Mouse (Mus musculus): ENCODE results near the gene Lsp1. TPM values are rescaled to one million over a fixed set of nuclear protein-coding genes. Genes with fewer than 3 reads are reported as not detected.

The Lsp1 gene
- total RNA-seq (2014; rRNA removed) = 5.7 and 7.9 TPM in 2 replicates
- 5.5 and 6.4 TPM in 2 replicates for polyA plus RNA-seq (2015; fragmentation: Nextera tagmentation; extraction: Ambion mirVana)

DNA sequence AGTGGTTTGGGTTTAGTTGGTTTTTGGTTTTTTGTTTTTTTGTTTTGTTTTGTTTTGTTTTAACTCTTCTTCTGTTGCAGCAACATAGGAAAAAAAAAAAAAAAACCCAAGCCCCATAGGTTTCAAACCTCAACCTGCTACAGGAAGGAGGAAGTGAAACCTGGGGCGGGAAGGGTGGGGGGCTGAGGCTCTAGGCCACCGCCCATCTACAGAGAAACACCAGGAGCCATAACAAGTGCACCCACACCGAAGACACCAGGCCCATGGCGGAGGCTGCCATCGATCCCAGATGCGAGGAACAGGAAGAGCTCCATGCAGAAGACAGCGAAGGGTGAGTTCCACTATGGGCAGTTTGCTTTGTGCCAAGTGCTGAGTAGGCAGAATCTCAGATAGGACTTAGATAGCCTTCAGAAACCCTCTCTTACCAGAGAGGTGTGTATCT lies at the start of gene Lsp1:
Lsp1 (plus strand) TSS at position 174 of the 442 bp plus-strand sequence.
- DNase-seq = no peak
- no peak for TF ChIP-seq CTCF (IDR thresholded peaks at IDR 0.05; ENCODE audit: low read depth)
- no peak for ATAC-seq
- no peaks in the 10 kb centered on the region for H3K36me3 ChIP-seq (ENCODE audit: insufficient read depth)
- H3K27me3 ChIP-seq (ENCODE audit: insufficient read depth, low read length) = no peaks in the 10 kb centered on the region
- H3K27ac ChIP-seq (ENCODE audit: low read depth, low read length) = no peak within 1 kb of the TSS
- H3K9ac ChIP-seq = no peak within 1 kb of the TSS
- WGBS = 95% methylated on average over 7 of the region's 7 CpGs
- H3K9me3 ChIP-seq (ENCODE audit: low read length) = no peaks in the 10 kb centered on the region
- H3K4me1 ChIP-seq (ENCODE audit: insufficient read depth) = peaks cover 13% of the 10 kb centered on the region; the same call in 1 of the 2 replicates
- H3K4me2 ChIP-seq (ENCODE audit: low read depth) = no peak within 1 kb of the TSS
- no peak within 1 kb of the TSS for H3K4me3 ChIP-seq (ENCODE audit: low read depth, low read length)

DNA sequence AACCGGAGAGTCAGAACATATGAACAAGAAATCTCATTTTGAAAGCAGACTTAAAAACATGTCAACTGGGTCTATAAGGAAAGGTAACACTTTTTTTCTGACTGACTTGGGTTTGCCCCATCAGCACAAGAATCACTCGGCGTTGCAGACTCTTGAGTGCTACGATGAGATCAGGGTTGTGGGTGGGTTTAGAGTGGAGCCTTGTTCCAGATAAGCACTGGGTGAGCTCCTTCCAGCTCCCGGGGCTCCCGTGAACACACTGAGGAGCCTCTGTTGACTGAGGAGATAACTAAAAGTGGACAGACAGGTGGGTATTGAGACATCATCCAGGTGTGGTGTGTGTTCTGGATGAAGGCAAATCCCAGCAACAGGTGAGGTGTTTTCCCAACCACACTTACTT lies 47.3 kb upstream of the Lsp1 start:
- WGBS = 92% methylated on average over 6 of the region's 6 CpGs
- Histone ChIP-seq H3K4me2 (ENCODE audit: low read depth) (no peak overlapping the region), H3K27me3 (ENCODE audit: insufficient read depth, low read length) (no peaks in the 10 kb centered on the region), H3K4me1 (ENCODE audit: insufficient read depth) (no peaks in the 10 kb centered on the region), H3K27ac (ENCODE audit: low read depth, low read length) (no peak overlapping the region), H3K9ac (no peak overlapping the region), H3K4me3 (ENCODE audit: low read depth, low read length) (no peak overlapping the region), H3K36me3 (ENCODE audit: insufficient read depth) (no peaks in the 10 kb centered on the region), H3K9me3 (ENCODE audit: low read length) (no peaks in the 10 kb centered on the region)
- no peak for TF ChIP-seq CTCF (IDR thresholded peaks at IDR 0.05; ENCODE audit: low read depth)
- ATAC-seq = no peak
- no peak for DNase-seq

DNA sequence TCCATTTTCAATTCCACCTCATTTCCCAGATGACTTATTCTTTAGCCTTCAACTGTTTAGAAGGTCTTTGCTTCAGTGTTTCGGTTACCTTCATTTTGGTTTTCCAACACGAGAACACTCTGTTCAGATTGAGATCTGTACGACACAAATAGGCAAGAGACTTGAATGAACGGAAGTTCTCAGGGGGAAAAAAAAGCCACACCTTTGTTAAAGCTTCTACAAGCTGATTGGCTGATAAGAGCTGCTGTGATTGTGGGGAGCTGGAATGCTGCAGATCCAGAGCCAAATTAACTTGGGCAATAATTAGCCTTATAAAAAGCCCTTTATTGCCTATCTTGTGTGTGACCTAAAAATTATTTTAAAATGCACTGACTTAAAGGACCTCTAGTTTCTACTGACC lies 45.3 kb upstream of the Lsp1 start:
- ATAC-seq (no peak), DNase-seq (no peak)
- Histone ChIP-seq H3K27me3 (ENCODE audit: insufficient read depth, low read length) (no peaks in the 10 kb centered on the region), H3K4me2 (ENCODE audit: low read depth) (no peak overlapping the region), H3K36me3 (ENCODE audit: insufficient read depth) (no peaks in the 10 kb centered on the region), H3K27ac (ENCODE audit: low read depth, low read length) (no peak overlapping the region), H3K9ac (no peak overlapping the region), H3K4me1 (ENCODE audit: insufficient read depth) (no peaks in the 10 kb centered on the region), H3K9me3 (ENCODE audit: low read length) (no peaks in the 10 kb centered on the region), H3K4me3 (ENCODE audit: low read depth, low read length) (no peak overlapping the region)
- no peak for TF ChIP-seq CTCF (IDR thresholded peaks at IDR 0.05; ENCODE audit: low read depth)
- WGBS = 43% methylated on average over 4 of the region's 4 CpGs

DNA sequence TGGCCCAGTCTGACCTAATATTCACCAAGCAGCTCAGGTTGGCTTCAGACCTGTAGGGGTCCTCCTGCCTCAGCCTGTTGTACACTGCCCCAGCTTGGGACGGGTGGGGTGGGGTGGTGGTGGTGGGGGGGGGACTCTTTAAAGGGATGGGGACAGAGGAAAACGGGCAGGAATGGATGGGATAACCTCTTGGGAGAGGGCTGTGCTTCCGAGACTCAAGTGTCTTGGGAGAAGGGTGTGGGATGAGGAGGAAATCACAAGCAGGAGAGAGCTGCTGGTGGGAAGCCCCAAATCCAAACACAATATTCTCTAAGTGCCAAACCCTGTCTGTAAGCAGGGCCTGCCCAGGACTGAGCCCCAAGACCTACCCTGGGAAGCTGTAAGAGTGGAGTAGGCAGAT lies 44.4 kb upstream of the Lsp1 start:
- no peak overlapping the region for H3K9ac ChIP-seq
- no peak overlapping the region for H3K27ac ChIP-seq (ENCODE audit: low read depth, low read length)
- H3K4me3 ChIP-seq (ENCODE audit: low read depth, low read length) = no peak overlapping the region
- H3K9me3 ChIP-seq (ENCODE audit: low read length) = no peaks in the 10 kb centered on the region
- H3K27me3 ChIP-seq (ENCODE audit: insufficient read depth, low read length) = no peaks in the 10 kb centered on the region
- no peak overlapping the region for H3K4me2 ChIP-seq (ENCODE audit: low read depth)
- no peaks in the 10 kb centered on the region for H3K36me3 ChIP-seq (ENCODE audit: insufficient read depth)
- no peak for DNase-seq
- no peak for ATAC-seq
- WGBS = 83% methylated on average over 3 of the region's 3 CpGs
- no peak for TF ChIP-seq CTCF (IDR thresholded peaks at IDR 0.05; ENCODE audit: low read depth)
- no peaks in the 10 kb centered on the region for H3K4me1 ChIP-seq (ENCODE audit: insufficient read depth)

DNA sequence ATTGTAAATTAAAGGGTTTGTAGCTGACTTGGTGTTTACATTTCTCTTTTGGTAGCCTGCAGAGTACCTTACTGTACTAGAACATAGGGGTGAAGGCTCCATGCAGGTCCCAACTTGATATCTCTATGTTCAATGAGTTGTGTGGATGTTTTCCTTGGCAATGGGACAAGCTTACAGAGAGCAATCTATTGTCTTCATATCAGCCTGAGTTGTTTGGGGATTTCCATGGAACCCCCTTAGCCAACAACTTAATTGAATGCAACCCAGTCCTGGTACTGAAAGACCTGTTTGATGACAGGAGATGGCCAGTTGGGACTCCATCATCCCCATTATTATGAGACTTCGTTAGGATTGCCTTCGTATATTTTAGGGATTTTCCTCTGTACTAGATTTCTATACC lies 42.6 kb upstream of the Lsp1 start:
- TF ChIP-seq CTCF (IDR thresholded peaks at IDR 0.05; ENCODE audit: low read depth) = no peak
- no peaks in the 10 kb centered on the region for H3K4me1 ChIP-seq (ENCODE audit: insufficient read depth)
- ATAC-seq (no peak), DNase-seq (no peak)
- H3K4me2 ChIP-seq (ENCODE audit: low read depth) = no peak overlapping the region
- H3K27me3 ChIP-seq (ENCODE audit: insufficient read depth, low read length) = no peaks in the 10 kb centered on the region
- no peak overlapping the region for H3K9ac ChIP-seq
- H3K27ac ChIP-seq (ENCODE audit: low read depth, low read length) = no peak overlapping the region
- no peaks in the 10 kb centered on the region for H3K9me3 ChIP-seq (ENCODE audit: low read length)
- no peak overlapping the region for H3K4me3 ChIP-seq (ENCODE audit: low read depth, low read length)
- H3K36me3 ChIP-seq (ENCODE audit: insufficient read depth) = no peaks in the 10 kb centered on the region
- WGBS = 89% methylated on average over 2 of the region's 2 CpGs

DNA sequence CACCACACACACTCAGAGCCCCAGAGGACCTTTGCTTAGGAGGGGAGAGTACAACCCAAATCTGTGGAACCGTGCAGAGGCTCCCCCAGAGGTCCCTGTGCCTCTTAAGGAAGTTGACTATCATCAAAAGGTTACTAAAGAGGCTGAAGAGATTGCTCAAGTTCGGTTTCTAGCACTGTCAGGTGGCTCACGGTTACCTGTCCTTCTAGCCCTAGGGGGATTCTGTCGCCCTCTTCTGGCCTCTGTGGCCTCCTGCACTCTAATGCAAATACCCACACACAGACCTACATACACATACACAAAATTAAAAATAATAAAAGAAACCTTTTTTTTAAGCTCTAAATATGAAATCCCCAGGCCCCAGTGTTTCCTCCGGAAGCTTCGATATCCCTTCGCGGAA lies 41.9 kb upstream of the Lsp1 start:
- Histone ChIP-seq H3K27me3 (ENCODE audit: insufficient read depth, low read length) (no peaks in the 10 kb centered on the region), H3K36me3 (ENCODE audit: insufficient read depth) (no peaks in the 10 kb centered on the region), H3K27ac (ENCODE audit: low read depth, low read length) (no peak overlapping the region), H3K4me3 (ENCODE audit: low read depth, low read length) (no peak overlapping the region), H3K9ac (no peak overlapping the region), H3K4me2 (ENCODE audit: low read depth) (no peak overlapping the region), H3K4me1 (ENCODE audit: insufficient read depth) (no peaks in the 10 kb centered on the region), H3K9me3 (ENCODE audit: low read length) (no peaks in the 10 kb centered on the region)
- no peak for DNase-seq
- no peak for TF ChIP-seq CTCF (IDR thresholded peaks at IDR 0.05; ENCODE audit: low read depth)
- ATAC-seq = no peak
- 92% methylated on average over 8 of the region's 8 CpGs for WGBS

DNA sequence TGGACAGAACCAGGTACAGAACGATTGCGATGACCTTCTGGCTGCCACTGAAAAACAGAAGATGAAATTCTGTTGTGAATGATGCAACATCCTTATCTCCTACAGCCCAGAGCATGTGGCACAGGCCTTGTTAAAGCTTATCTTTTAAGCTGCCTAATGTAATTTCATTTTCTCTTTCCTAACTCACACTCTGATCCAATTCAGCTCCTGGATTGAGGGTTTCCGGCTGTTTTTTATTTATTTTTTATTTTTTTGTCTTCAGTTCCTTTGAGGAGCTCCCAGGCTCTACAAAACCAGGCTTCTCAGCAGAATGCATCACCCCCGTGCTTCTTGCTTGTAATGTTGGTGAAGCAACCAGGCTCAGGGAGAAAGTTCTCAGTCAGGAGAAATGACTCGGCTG lies 40.7 kb upstream of the Lsp1 start:
- Histone ChIP-seq H3K4me3 (ENCODE audit: low read depth, low read length) (no peak overlapping the region), H3K36me3 (ENCODE audit: insufficient read depth) (no peaks in the 10 kb centered on the region), H3K4me1 (ENCODE audit: insufficient read depth) (no peaks in the 10 kb centered on the region), H3K4me2 (ENCODE audit: low read depth) (no peak overlapping the region), H3K27ac (ENCODE audit: low read depth, low read length) (no peak overlapping the region), H3K9me3 (ENCODE audit: low read length) (no peaks in the 10 kb centered on the region), H3K27me3 (ENCODE audit: insufficient read depth, low read length) (no peaks in the 10 kb centered on the region), H3K9ac (no peak overlapping the region)
- WGBS = 87% methylated on average over 5 of the region's 5 CpGs
- ATAC-seq (no peak), DNase-seq (no peak)
- TF ChIP-seq CTCF (IDR thresholded peaks at IDR 0.05; ENCODE audit: low read depth) = no peak

DNA sequence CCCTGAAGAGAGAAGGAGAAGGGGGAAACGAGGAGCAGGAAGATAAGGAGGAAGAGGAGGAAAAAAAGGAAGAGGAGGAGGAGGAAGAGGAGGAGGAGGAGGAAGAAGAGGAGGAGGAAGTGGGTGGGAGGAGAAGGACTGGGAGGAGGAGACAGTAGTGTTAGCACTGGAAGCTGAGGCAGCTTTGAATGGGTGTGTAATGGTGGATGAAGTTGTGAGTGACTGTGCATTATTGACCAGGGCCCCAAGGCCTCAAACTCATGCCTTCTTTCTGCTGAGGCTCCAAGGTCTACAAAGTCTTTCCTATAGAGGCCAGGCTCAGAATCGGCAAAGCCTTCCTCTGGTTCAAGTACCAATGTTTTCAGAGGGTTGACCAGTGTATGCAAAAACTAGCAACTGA lies 38.8 kb upstream of the Lsp1 start:
- no peak for ATAC-seq
- H3K9me3 ChIP-seq (ENCODE audit: low read length) = no peaks in the 10 kb centered on the region
- H3K9ac ChIP-seq = no peak overlapping the region
- no peaks in the 10 kb centered on the region for H3K36me3 ChIP-seq (ENCODE audit: insufficient read depth)
- H3K4me3 ChIP-seq (ENCODE audit: low read depth, low read length) = no peak overlapping the region
- H3K4me2 ChIP-seq (ENCODE audit: low read depth) = no peak overlapping the region
- no peak overlapping the region for H3K27ac ChIP-seq (ENCODE audit: low read depth, low read length)
- DNase-seq = no peak
- WGBS = 78% methylated on average over 2 of the region's 2 CpGs
- no peak for TF ChIP-seq CTCF (IDR thresholded peaks at IDR 0.05; ENCODE audit: low read depth)
- H3K27me3 ChIP-seq (ENCODE audit: insufficient read depth, low read length) = no peaks in the 10 kb centered on the region
- H3K4me1 ChIP-seq (ENCODE audit: insufficient read depth) = no peaks in the 10 kb centered on the region
